Mouse (Mus musculus) heart, adult 2 months (tissue): Measurements from ENCODE around the gene Tmod2.

ENCODE experiments used
- CTCF ChIP-seq: fragments of 200-600 bp; IDR thresholded peaks from 2 replicates; pipeline ENCODE4 v1.8.1; 2022; ENCODE audit warnings: antibody characterized with exemption, mild to moderate bottlenecking, moderate library complexity
- EP300 ChIP-seq: fragments of 200-500 bp; IDR thresholded peaks from 2 replicates; pipeline ENCODE4 v1.6.1; 2011; ENCODE audit warnings: low read depth, low read length, control low read depth; ENCODE audit not compliant: insufficient read depth
- POLR2A ChIP-seq: fragments of 200-500 bp; IDR thresholded peaks from 2 replicates; pipeline ENCODE4 v1.6.1; 2011; ENCODE audit warnings: mild to moderate bottlenecking, low read depth, low read length, control low read depth; ENCODE audit not compliant: insufficient read depth

DNA sequence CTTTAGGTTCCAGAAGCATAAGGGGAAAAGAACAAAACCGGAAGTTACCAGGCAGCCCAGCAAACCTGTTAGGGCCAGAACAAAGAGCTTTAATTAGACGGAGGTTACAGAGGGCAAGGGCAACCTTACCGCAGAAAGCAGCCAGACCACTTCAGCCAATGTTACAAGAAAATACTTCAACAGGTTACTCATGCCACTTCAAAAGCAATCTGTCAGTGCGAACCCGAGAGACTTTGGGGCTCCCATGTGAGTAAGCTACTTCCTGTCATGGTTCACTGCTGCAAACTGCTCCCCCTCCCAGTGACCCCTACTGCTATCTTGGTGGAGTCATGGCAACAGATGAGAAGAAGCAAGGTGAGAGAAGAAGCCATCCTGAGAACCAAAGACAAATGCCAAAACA lies 69.6 kb downstream of the Tmod2 start:
- TF ChIP-seq CTCF (no peak), POLR2A (no peak), EP300 (no peak)
